Mouse (Mus musculus): ENCODE results near the gene Rab35.

- no peak for TF ChIP-seq TAL1 (conservative IDR thresholded peaks at IDR 0.05; ENCODE audit: low read depth, low read length)
- no peak for TF ChIP-seq CTCF (IDR thresholded peaks at IDR 0.05; ENCODE audit: low read depth, low read length)
- TF ChIP-seq GATA1 (IDR thresholded peaks at IDR 0.05; ENCODE audit: borderline replicate concordance, low read length) = no peak
- TF ChIP-seq POLR2AphosphoS5 (IDR thresholded peaks at IDR 0.05; ENCODE audit: insufficient replicate concordance, low read depth, low read length) = no peak
These were observed 22.1 kb downstream of the Rab35 start for GRCm38 (mm10) chr5:115653776-115654175.

Data from G1E (cell line).